Mouse (Mus musculus): Measurements from ENCODE around the gene Sgca.
A peak's percentile ranks its signal among the peaks of the same experiment; 100 is the strongest.
"Not testable (repeated sequence)": the region's sequence is repeated elsewhere in the genome, so short reads cannot be mapped to it uniquely, and the experiment has no call there.

Sgca gene

GRCm38 (mm10) chr11:94976199-94976598 is at the start of gene Sgca:
Gene Sgca (minus strand): TSS chr11:94976327.
- DNase-seq (ENCODE audit: low spot score), result no peak

DNA sequence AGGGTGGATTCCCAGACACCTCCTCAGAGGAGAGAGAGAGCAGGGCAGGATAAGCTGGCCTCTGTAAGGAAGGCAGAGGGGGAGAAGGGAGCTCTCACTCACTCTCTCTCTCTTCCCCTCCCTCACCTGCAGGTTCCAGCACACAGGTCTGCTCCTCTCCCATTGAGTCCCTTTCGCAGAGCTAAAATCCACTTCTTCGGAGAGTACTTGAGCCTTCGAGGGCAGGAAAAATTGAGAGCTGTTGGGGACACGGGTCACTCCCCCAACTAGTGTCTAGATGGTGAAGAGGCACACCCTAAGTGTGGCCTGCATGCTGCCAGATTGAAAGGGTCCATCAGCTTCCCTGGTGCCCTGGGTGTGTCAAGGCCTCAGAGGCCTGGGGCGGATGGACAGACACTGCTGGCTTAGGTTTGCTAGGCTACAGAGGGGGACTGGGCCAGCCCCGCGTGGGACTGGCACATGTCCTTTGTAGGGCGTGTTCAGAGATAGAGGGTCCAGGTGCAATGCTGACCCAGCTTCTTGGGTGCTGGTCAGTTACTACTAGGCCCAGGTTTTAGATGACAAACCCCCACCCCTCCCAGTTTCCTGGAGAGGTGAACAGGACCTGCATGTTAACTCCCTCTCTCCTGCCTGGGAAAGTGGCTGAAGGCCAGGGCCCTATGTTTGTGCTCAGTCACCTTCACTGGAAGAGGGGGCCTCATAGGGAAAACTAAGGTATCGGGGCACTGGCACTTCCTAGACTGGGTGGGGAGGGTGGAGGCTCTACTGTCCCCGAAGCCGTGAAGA is 49.3 kb upstream of the Sgca start:
- DNase-seq (ENCODE audit: low spot score), result no peak

GRCm38 (mm10) chr11:95024439-95025184 is 48.5 kb upstream of the Sgca start:
- no peak for DNase-seq (ENCODE audit: low spot score)

DNA sequence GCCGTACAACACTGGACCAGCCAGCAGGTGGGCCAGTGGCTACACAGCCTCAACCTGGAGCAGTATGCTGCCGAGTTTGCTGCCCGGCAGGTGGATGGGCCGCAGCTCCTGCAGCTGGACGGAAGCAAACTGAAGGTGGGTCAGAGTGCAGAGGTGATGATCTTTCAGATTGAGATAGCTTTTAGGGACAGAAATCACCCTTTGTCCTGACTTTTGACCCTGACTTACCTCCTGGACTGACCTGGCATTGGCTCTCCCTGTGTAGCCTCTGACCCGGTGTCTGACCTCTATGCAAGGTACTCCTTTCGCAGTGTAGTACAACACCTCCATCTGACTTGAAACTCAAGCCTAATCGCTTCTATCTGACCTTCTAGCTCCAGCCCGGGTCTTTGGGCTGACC is 47.4 kb upstream of the Sgca start:
- no peak for DNase-seq (ENCODE audit: low spot score)

GRCm38 (mm10) chr11:95022237-95022992 is 46.3 kb upstream of the Sgca start:
- no peak for DNase-seq (ENCODE audit: low spot score)

- no peak for DNase-seq (ENCODE audit: low spot score)
These were observed 39.4 kb upstream of the Sgca start for GRCm38 (mm10) chr11:95015484-95015883.

DNA sequence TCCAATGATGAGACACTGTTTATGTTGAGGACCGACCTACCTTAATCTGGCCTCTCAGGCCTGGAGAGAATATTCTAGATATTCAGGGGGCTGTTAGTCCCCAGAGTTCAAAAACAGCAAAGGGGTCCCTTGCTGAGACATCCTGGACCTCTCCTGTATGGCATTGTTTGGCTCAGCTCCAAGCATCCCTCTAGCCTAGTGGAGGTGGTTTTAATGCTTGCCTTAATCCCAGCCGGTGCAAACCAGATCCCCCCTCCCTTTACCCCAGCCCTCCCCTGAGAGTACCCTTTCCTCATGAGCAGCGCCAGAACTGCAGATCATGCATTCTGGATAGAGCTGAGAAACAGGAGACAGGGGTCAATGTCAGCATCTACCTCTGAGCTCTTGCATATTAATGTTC is 36.4 kb upstream of the Sgca start:
- no peak for DNase-seq (ENCODE audit: low spot score)

- DNase-seq (ENCODE audit: low spot score), result no peak
These were observed 35.9 kb upstream of the Sgca start for GRCm38 (mm10) chr11:95012075-95012474.

- DNase-seq (ENCODE audit: low spot score), result no peak
These were observed 35.3 kb upstream of the Sgca start for GRCm38 (mm10) chr11:95011416-95011815.

DNA sequence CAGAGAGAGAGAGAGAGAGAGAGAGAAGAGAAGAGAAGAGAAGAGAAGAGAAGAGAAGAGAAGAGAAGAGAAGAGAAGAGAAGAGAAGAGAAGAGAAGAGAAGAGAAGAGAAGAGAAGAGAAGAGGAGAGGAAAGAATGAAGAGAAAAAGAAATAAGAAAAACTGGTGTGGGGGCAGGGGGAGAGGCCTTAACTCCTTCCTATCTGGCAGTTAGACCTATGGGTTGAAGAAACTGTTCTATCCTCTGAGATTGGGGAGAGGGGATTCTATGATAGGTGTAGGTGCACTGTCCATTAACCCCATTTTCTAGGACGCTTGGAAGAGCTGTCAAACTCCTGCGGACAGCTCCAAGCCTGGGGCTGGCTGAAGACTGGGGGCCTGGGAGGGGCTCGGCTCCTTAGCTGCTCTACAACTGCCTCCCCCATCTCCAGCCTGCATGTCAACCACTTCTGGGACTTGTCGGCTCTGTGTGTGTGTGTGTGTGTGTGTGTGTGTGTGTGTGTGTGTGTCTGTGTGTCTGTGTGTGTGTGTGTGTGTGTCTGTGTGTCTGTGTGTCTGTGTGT is 34.8 kb upstream of the Sgca start:
- DNase-seq (ENCODE audit: low spot score), result not testable (repeated sequence)

DNA sequence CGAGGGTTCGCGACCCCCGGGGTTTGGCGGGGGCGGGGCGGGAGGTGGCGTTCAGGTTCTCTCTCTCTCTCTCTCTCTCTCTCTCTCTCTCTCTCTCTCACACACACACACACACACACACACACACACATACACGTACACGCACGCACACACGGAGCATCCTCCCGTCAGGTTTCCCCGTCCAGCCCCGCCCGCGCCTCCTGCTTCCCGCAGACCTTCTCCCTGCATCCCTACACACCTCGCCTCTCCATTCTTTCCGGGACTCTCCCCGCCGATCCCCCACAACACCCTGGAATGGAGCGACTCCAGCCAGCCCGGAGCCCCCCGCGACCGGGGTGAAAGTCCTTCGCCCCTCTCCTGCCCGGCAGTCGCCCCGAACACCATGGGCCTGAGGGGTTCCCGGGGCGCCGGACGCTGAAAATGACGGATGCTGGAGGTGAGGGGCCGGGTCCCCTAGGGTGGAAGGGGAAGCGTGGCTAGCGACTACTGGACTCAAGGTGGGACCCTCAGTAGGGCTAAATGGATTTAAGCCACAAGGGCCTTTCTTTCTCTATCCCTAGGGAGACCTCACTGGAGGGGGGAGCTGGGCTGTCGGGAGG is 34.1 kb upstream of the Sgca start:
- DNase-seq (ENCODE audit: low spot score), result no peak

GRCm38 (mm10) chr11:95009629-95010014 is 33.5 kb upstream of the Sgca start, which contains the start of gene Samd14:
Gene Samd14 (plus strand): TSS chr11:95009879.
- peak; percentile 89 for DNase-seq (ENCODE audit: low spot score)

- peak; percentile 75 for DNase-seq (ENCODE audit: low spot score)
These were observed 32.8 kb upstream of the Sgca start for GRCm38 (mm10) chr11:95008661-95009628.

DNA sequence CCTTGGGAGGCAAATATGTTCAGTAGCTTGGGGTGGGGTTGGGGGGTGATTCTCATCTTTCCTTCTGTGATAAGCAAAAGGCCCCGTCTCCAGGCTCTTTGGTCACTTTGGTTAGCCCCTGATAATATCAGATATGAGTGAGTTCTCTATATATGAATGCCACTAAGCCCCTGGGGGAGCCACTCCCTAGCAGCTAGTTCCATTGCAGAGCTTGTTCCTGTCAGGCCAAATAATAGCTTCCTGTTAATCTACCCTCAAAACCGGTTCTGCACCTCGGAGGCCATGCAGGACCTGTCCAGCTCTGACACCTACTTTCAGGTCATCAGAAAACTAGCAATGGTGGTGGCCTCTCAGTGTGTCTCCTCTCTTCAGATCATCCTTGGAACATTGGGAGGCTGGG is 31.3 kb upstream of the Sgca start:
- no peak for DNase-seq (ENCODE audit: low spot score)

DNA sequence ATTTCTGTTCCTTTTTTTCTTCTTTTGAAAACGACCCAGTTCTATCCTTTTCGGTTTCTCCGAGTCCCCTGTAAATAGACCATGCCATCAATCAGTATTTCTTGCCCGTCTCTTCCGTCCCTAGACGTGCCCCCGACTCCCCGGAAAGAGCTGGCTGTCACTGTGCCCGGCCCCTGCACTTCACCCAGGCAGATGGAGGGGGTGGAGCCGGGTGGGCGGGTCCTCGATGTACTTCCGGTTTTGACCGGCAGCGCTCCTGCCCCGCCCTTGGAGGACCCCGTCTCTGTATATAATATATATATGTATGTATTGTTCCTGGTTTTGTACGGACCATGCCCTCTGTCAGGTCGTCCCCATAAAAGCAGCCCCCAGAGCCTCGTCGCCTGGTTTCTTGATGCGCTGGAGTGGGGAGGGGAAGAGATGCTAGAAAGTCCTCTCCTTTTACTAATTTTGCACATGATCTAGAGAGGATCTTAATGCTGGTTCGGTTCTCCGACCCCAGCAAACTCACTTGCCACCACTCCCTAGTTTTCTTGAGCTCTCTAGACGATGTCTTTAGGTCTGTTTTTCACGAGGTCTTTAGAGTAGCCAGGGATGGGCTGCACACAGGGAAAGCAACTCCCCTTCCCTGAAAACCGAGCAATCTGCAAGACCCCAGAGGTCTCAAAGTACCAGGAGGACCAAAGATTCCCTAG is 30.5 kb upstream of the Sgca start:
- peak; percentile 66 for DNase-seq (ENCODE audit: low spot score)

GRCm38 (mm10) chr11:95006038-95006437 is 29.9 kb upstream of the Sgca start:
- DNase-seq (ENCODE audit: low spot score), result no peak

GRCm38 (mm10) chr11:95004937-95005198 is 28.7 kb upstream of the Sgca start:
- no peak for DNase-seq (ENCODE audit: low spot score)

DNA sequence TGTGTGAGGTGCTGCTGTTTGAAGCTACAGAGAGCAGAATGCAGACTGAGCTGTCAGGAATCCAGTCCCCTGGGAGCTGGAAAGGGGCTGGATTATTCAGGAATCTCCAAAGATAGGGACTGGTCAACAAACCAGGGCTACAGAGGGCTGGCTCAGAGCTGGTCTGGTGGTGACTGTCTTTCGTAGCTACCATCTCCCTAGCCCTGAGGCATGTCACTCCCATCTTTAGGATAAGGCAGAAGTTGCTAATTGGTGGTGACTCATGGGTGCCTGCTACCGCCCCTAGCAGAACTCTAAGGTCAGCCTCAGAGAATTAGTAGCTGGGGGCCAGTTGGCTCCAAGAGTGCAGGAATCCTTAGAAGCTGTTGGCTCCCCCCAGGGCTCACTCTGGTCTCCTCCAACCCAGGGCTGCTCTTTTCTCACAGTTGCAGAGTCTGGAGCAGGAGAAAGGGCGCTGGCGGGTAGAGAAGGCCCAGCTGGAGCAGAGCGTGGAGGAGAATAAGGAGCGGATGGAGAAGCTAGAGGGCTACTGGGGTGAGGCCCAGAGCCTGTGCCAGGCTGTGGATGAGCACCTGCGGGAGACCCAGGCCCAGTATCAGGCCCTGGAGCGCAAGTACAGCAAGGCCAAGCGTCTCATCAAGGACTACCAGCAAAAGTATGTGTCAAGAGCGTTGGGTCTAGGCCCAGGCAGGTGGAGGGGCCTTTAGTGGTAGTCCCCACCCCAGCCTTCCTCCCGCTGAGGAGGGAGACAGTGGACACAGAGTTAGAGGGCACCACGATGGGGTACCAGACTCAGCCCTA is 28.2 kb upstream of the Sgca start:
- peak; percentile 88 for DNase-seq (ENCODE audit: low spot score)

DNA sequence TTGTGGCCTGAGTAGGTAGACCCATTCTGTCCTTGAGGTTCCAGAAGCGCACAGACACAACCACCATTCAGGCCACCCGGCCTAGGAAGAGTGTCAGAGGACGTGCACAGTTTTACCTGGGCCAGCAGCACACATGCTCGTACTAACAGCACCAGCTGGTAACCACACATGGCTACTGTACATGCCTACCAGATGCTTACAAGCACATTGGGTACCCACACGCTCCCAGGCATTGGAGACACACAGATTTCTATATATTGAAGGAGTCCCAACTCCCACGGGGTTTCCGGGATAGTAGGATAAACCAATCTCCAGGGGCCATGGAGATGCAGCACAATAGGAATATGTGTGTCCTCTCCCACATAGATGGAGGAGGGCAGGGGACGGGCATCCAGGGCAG is 26.6 kb upstream of the Sgca start:
- DNase-seq (ENCODE audit: low spot score), result no peak
